Mouse (Mus musculus): Measurements from ENCODE around the gene Myl12a.

GRCm38 (mm10) chr17:71003721-71004120 lies 1.0 kb upstream of the Myl12a start:
- TF ChIP-seq POLR2A (IDR thresholded peaks at IDR 0.05; ENCODE audit: low read depth, low read length), result no peak
- no peak for TF ChIP-seq CTCF (conservative IDR thresholded peaks at IDR 0.05; ENCODE audit: insufficient read depth, insufficient read length, low read depth, low read length)
